Comparison of ENCODE assay signal across 15 mouse cellular contexts in genomic region chr1:190041096-190041706, GRCm38 (mm10).
A peak's percentile ranks its signal among the peaks of the same experiment; 100 is the strongest.
DNase-seq lines count a peak whose midpoint lies in the region; ATAC-seq and TF ChIP-seq lines count a peak whose summit lies in the region.
"Had no signal": no experiment of that assay in that cellular context is flagged by ENCODE, and none has a peak within 500 bp of the region (broad histone marks: within the 10 kb centered on the region; RNA-seq: fewer than 3 reads in every experiment).

No protein-coding gene starts in this region.

- no peaks in the 10 kb centered on the region for H3K27me3 ChIP-seq in midbrain, embryonic 11.5 days (ENCODE audit: control insufficient read depth, insufficient read depth, low read length)
- 0 out of 2 replicates have a peak, but pooled peaks cover 3% of the 10 kb centered on the region for H3K27me3 ChIP-seq in midbrain, embryonic 13.5 days
- H3K27me3 ChIP-seq in ES-Bruce4 (ENCODE audit: control insufficient read depth, insufficient read depth, low read length, poor library complexity, severe bottlenecking) = no peaks in the 10 kb centered on the region
- H3K27me3 ChIP-seq in cerebellum, adult 2 months (ENCODE audit: control insufficient read depth, insufficient read depth, low read length) = no peaks in the 10 kb centered on the region
- H3K27me3 ChIP-seq: embryonic facial prominence, embryonic 13.5 days had no signal

- no peak for TF ChIP-seq POLR2A in ES-Bruce4 (IDR thresholded peaks at IDR 0.05; ENCODE audit: insufficient read depth, low read length)
- TF ChIP-seq POLR2A in brain, embryonic 14.5 days (IDR thresholded peaks at IDR 0.05; ENCODE audit: borderline replicate concordance, extremely low read depth, insufficient read depth, insufficient read length, poor library complexity, severe bottlenecking) = no peak
- no peak for TF ChIP-seq POLR2A in cerebellum, adult 2 months (IDR thresholded peaks at IDR 0.05; ENCODE audit: borderline replicate concordance, insufficient read depth, low read length)

- TF ChIP-seq CTCF in ES-Bruce4 (IDR thresholded peaks at IDR 0.05; ENCODE audit: low read depth, low read length) = peak; percentile 56
- TF ChIP-seq CTCF in brain, embryonic 14.5 days (IDR thresholded peaks at IDR 0.05; ENCODE audit: borderline replicate concordance, extremely low read depth, insufficient read depth, insufficient read length) = peak; percentile 10; the same call in 1 of the 2 replicates
- no peak for TF ChIP-seq CTCF in cerebellum, adult 2 months (IDR thresholded peaks at IDR 0.05; ENCODE audit: borderline replicate concordance, insufficient read depth, low read depth, low read length)

- H3K4me3 ChIP-seq in midbrain, embryonic 11.5 days (ENCODE audit: low read depth, low read length) = no peak overlapping the region
- no peak overlapping the region for H3K4me3 ChIP-seq in midbrain, embryonic 13.5 days (replicated peaks)
- H3K4me3 ChIP-seq in ES-Bruce4 (ENCODE audit: low read depth, low read length) = no peak overlapping the region
- no peak overlapping the region for H3K4me3 ChIP-seq in cerebellum, adult 2 months (replicated peaks; ENCODE audit: insufficient read depth, low read depth, low read length)
- H3K4me3 ChIP-seq: embryonic facial prominence, embryonic 13.5 days; forebrain, embryonic 12.5 days; lung, embryonic 15.5 days had no signal

- 69% methylated on average over 7 of the region's 7 CpGs for WGBS in midbrain, embryonic 11.5 days
- WGBS in midbrain, embryonic 13.5 days = 69% methylated on average over 7 of the region's 7 CpGs
- WGBS in cerebellum, adult 2 months = 77% methylated on average over 7 of the region's 7 CpGs

- DNase-seq in kidney, adult 11 months = peak; percentile 9
- no peak for DNase-seq in kidney, postnatal 4 days
- DNase-seq in midbrain, embryonic 11.5 days (ENCODE audit: low spot score, missing footprints) = peak; percentile 68
- DNase-seq in brain, embryonic 14.5 days (ENCODE audit: low read depth) = no peak
- DNase-seq in cerebellum, adult 2 months = no peak
- DNase-seq: cerebellum, adult 9-11 months; heart, postnatal 14 days; right cerebral cortex, postnatal 25 days; thymus, postnatal 25 days had no signal

- ATAC-seq in midbrain, embryonic 11.5 days (ENCODE audit: low FRiP score) = no peak
- ATAC-seq in midbrain, embryonic 13.5 days = no peak
- ATAC-seq: hindbrain, postnatal 0 days had no signal

- H3K4me2 ChIP-seq in midbrain, embryonic 11.5 days = no peak overlapping the region
- no peak overlapping the region for H3K4me2 ChIP-seq in midbrain, embryonic 13.5 days (replicated peaks)
- H3K4me2 ChIP-seq: embryonic facial prominence, embryonic 13.5 days; forebrain, embryonic 12.5 days; lung, embryonic 15.5 days had no signal

- H3K36me3 ChIP-seq in midbrain, embryonic 11.5 days (ENCODE audit: control insufficient read depth, insufficient read depth, low read length) = no peaks in the 10 kb centered on the region
- no peaks in the 10 kb centered on the region for H3K36me3 ChIP-seq in midbrain, embryonic 13.5 days
- H3K36me3 ChIP-seq in ES-Bruce4 (ENCODE audit: control insufficient read depth, insufficient read depth, low read length, poor library complexity, severe bottlenecking) = no peaks in the 10 kb centered on the region
- H3K36me3 ChIP-seq: embryonic facial prominence, embryonic 13.5 days; forebrain, embryonic 12.5 days; lung, embryonic 15.5 days had no signal

- TF ChIP-seq EP300 in ES-Bruce4 (IDR thresholded peaks at IDR 0.05; ENCODE audit: insufficient read depth, low read depth, low read length) = no peak

- H3K9ac ChIP-seq in midbrain, embryonic 11.5 days (ENCODE audit: low read length) = no peak overlapping the region
- H3K9ac ChIP-seq in midbrain, embryonic 13.5 days (replicated peaks) = no peak overlapping the region
- H3K9ac ChIP-seq in ES-Bruce4 (ENCODE audit: low read depth, poor library complexity, severe bottlenecking) = no peak overlapping the region
- H3K9ac ChIP-seq: embryonic facial prominence, embryonic 13.5 days; forebrain, embryonic 12.5 days; lung, embryonic 15.5 days had no signal

- H3K9me3 ChIP-seq in midbrain, embryonic 11.5 days (ENCODE audit: control insufficient read depth, low read length) = no peaks in the 10 kb centered on the region
- H3K9me3 ChIP-seq in midbrain, embryonic 13.5 days = no peaks in the 10 kb centered on the region
- no peaks in the 10 kb centered on the region for H3K9me3 ChIP-seq in ES-Bruce4 (replicated peaks; ENCODE audit: control insufficient read depth, insufficient read depth, low read length, poor library complexity, severe bottlenecking)
- H3K9me3 ChIP-seq: embryonic facial prominence, embryonic 13.5 days; forebrain, embryonic 12.5 days; lung, embryonic 15.5 days had no signal

- H3K4me1 ChIP-seq in midbrain, embryonic 11.5 days (ENCODE audit: control insufficient read depth, insufficient read depth, low read length) = no peaks in the 10 kb centered on the region
- H3K4me1 ChIP-seq in midbrain, embryonic 13.5 days (replicated peaks) = no peaks in the 10 kb centered on the region
- H3K4me1 ChIP-seq in ES-Bruce4 (ENCODE audit: control insufficient read depth, insufficient read depth, low read length) = no peaks in the 10 kb centered on the region
- H3K4me1 ChIP-seq in cerebellum, adult 2 months (ENCODE audit: control insufficient read depth, insufficient read depth, low read length) = no peaks in the 10 kb centered on the region
- H3K4me1 ChIP-seq: forebrain, embryonic 12.5 days; lung, embryonic 15.5 days had no signal

- no peak overlapping the region for H3K27ac ChIP-seq in midbrain, embryonic 11.5 days (ENCODE audit: low read depth, low read length)
- no peak overlapping the region for H3K27ac ChIP-seq in midbrain, embryonic 13.5 days
- H3K27ac ChIP-seq in ES-Bruce4 (ENCODE audit: insufficient read depth, low read length) = no peak overlapping the region
- H3K27ac ChIP-seq in cerebellum, adult 2 months (ENCODE audit: insufficient read depth, low read length) = no peak overlapping the region
- H3K27ac ChIP-seq: embryonic facial prominence, embryonic 13.5 days; forebrain, embryonic 12.5 days; hindbrain, postnatal 0 days; lung, embryonic 15.5 days had no signal

Comparison
In these comparisons a context has a peak if more than half of its experiments do, and no peak if none do; other contexts are left out.
1. DNase-seq: peak in kidney, adult 11 months (single experiment) and midbrain, embryonic 11.5 days (single experiment); none in kidney, postnatal 4 days (0 of 2), brain, embryonic 14.5 days (single experiment) and cerebellum, adult 2 months (0 of 2).